Mouse (Mus musculus): ENCODE results near the gene Olfr782. TPM values are rescaled to one million over a fixed set of nuclear protein-coding genes. Genes with fewer than 3 reads are reported as not detected.
"Not testable (repeated sequence)": the region's sequence is repeated elsewhere in the genome, so short reads cannot be mapped to it uniquely, and the experiment has no call there.

The Olfr782 gene
- total RNA-seq (2015): not detected in 2 replicates
- not detected in 2 replicates for total RNA-seq (2017)

DNA sequence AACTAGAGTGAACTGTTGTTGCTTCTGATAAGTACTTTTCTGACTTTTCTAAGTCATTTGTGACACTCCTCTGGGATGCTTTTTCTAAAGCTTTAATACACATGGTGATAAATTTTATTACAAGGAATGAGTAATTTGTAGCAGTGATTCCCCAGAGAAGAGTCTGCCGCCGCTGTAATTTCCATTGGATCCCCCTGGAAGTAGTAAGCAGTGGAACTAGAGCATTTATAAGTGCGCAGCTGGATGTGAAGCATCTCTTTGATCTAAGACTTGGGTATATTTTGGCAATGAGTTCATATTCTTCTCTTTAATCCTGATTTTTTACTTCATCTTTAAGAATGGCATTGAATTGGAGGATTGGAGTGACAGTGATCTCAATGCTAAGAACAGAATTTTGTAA lies at the start of gene Olfr782:
Gene Olfr782, plus strand, starts transcription at position 301 of the 400 bp plus-strand sequence.
- no peak for ATAC-seq (ENCODE audit: poor library complexity, severe bottlenecking)

DNA sequence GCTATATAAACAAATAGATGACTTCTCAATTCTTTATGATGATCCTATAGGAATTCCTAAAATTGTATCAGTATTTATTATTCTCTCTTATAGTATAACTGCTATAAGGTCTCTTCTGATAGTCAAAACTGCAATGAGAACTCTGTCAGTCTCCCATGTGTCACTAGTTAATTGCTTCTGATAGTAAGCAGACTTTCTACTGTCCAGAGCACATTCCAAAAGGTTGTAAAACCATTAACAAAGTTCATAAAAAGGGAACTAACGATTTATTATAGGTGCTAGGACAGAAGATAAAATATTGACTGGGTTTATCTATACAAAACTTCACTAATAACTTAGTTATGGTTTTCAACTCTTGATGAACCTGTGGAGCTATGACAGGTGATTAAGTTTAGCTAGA lies 35.7 kb upstream of the Olfr782 start:
- ATAC-seq (ENCODE audit: poor library complexity, severe bottlenecking): not testable (repeated sequence)

DNA sequence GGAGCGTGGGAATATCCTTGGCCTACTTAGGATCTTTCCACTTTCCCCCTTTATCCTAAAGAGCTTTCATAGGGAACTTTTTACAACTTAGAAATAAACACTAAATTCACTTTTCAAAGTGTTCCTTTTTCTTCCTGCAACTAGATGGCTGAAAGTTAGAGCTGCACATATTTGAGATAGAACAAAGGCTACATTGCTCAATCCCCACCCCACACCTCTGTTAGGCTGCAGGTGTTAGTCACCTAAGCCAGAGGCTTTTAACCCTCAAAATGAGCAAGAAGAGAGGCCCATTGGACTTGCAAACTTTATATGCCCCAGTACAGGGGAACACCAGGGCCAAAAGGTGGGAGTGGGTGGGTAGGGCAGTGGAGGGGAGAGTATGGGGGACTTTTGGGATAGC lies 35.1 kb upstream of the Olfr782 start:
- ATAC-seq (ENCODE audit: poor library complexity, severe bottlenecking): not testable (repeated sequence)

DNA sequence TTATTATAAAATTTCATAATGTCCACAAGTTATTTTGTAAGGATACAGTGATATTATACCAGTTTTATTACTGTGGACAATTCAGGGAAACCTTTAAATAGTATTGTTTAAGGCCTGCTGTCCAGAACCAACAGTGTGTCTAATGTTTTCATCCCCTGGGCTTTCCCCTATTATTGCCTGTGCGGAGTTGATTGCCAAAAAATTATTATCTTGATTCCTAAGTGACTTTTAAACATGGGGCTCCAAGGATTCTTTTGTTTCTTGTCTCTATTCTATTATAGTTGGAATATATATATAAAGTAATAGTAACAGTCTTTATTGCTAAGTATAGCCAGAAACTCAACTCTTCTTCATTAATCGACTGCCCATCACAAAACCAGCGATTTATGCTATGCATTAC lies 30.8 kb upstream of the Olfr782 start, which contains the start of gene Olfr780:
Gene Olfr780, plus strand, starts transcription at position 301 of the 400 bp plus-strand sequence.
- ATAC-seq (ENCODE audit: poor library complexity, severe bottlenecking): no peak

DNA sequence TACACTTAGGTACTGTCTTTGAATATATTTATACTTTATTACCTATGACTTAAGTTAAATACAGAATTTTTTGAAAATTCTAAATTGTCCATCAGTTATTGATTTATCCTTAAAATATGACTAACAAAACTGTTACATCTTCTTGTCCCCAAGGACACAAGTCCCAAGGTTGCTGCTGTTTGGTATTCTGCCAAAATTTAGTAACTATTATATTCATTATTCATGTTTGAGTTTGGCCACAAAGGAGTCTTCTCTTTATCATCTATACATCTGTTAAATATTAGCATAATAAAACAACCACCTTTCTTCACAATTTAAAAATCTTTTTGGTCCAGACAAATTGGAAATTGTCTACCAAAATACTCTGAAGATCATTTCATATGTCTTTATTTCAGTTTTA lies 20.1 kb upstream of the Olfr782 start, which contains the start of gene Olfr781:
Gene Olfr781, plus strand, starts transcription at position 301 of the 400 bp plus-strand sequence.
- no peak for ATAC-seq (ENCODE audit: poor library complexity, severe bottlenecking)

DNA sequence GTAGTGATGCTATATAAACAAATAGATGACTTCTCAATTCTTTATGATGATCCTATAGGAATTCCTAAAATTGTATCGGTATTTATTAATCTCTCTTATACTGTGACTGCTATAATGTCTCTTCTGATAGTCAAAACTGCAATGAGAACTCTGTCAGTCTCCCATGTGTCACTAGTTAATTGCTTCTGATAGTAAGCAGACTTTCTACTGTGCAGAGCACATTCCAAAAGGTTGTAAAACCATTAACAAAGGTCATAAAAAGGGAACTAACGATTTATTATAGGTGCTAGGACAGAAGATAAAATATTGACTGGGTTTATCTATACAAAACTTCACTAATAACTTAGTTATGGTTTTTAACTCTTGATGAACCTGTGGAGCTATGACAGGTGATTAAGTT lies 3.8 kb downstream of the Olfr782 start:
- ATAC-seq (ENCODE audit: poor library complexity, severe bottlenecking): not testable (repeated sequence)

DNA sequence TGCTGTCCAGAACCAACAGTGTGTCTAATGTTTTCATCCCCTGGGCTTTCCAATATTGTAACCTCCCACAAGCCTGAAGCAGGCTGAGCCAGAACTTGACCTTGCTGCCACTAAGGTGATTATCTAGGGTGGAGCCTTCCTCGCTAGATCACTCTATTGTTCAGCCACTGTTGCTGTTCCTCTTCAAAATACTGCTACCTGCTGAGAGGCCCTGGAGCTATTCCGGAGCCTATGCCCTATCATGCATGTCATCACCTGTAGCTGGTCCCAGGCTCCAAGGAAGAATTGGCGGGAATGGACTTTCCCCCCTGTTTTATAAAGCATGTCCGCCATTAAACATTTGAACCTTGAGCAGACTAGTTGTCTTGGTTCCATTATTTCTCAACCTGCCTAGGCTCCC lies 7.8 kb downstream of the Olfr782 start:
- not testable (repeated sequence) for ATAC-seq (ENCODE audit: poor library complexity, severe bottlenecking)

DNA sequence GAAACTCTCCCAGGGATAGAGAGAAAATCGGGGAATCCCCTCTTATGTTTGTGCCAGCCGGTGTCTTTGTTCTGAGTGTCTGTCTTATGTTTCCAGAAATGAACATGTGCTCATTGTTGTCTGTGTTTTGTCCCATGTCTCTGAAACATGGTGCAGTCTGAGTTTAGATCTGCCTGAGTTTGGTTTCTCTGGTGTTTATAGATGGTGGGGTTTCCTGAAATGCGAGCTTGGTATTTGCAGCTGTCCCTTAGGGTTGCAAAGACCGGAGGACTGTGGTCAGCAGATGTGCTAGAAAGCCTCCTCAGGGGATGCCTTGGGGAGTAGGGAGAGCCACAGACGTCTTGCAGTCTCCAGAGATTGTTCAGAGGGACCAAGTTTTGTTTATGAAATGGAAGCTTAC lies 8.7 kb downstream of the Olfr782 start:
- no peak for ATAC-seq (ENCODE audit: poor library complexity, severe bottlenecking)

DNA sequence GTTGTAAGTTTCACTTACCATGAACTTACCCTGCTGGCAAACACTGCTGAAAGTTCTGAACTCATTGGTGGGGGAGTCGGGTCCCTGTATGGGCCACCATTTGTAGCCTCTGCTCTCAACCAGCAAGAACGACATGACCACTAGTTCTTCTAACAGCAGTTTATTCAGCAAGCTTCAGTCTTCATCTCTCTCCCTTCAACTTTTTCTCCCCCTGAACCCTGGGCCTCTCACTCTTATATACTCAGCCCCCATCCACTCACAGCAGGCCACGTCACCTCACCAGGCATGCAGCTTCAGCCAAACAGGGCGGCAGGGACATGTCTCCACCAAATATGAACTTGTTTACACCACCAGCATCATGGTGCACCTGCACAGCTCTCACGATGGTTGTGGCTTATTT lies 25.4 kb downstream of the Olfr782 start:
- not testable (repeated sequence) for ATAC-seq (ENCODE audit: poor library complexity, severe bottlenecking)

DNA sequence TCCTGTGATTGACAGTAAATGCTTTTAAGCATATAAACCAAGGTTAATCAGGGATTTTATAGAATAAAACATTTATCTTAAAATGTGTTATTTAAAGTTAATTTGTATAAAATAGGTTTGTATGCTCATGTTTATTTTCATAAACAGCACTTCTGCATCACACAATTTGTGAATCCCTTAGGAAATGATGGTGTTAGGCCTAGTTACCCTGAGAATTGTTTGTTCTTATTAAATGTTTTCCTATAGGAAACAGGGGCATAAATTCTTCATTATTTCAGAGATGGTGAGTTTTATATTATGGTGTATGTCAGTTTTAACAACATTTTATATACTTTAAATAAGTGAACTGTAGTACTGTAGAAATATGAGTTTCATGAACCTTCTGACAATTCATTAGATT lies 35.1 kb downstream of the Olfr782 start, which contains the start of gene Olfr784:
Gene Olfr784, plus strand, starts transcription at position 301 of the 400 bp plus-strand sequence.
- no peak for ATAC-seq (ENCODE audit: poor library complexity, severe bottlenecking)

DNA sequence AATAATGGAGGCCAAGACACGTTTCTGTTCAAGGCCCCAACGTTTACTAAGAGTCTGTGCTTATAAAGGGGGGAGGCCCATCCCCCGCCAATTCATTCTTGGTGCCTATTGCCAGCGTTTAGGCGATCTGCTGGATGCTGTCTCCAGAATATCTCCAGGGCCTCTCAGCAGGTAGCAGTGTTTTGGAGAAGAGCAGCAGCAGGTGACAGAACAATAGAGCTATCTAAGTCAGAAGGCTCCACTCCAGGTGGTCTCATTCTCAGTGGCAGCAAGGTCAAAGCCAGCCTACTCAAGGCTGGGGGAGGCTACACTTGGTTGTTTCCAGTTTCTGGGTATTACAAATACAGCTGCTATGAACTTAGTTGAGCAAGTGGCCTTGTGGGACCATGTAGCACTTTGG lies 52.2 kb downstream of the Olfr782 start:
- no peak for ATAC-seq (ENCODE audit: poor library complexity, severe bottlenecking)

Other genes with a start within 250 kb of the Olfr782 start
- not detected in 2 replicates for gene Olfr768, start 249.5 kb upstream of the Olfr782 start, total RNA-seq (2015)
- not detected in 2 replicates for gene Olfr768, start 249.5 kb upstream of the Olfr782 start, total RNA-seq (2017)
- gene Olfr769, start 231.0 kb upstream of the Olfr782 start, total RNA-seq (2015): not detected in 2 replicates
- gene Olfr769, start 231.0 kb upstream of the Olfr782 start, total RNA-seq (2017): not detected in 2 replicates
- not detected in 2 replicates for gene Olfr770, start 209.9 kb upstream of the Olfr782 start, total RNA-seq (2015)
- gene Olfr770, start 209.9 kb upstream of the Olfr782 start, total RNA-seq (2017): not detected in 2 replicates
- gene Olfr771, start 184.1 kb upstream of the Olfr782 start, total RNA-seq (2015): not detected in 2 replicates
- not detected in 2 replicates for gene Olfr771, start 184.1 kb upstream of the Olfr782 start, total RNA-seq (2017)
- not detected in 2 replicates for gene Olfr772, start 170.9 kb upstream of the Olfr782 start, total RNA-seq (2015)
- not detected in 2 replicates for gene Olfr772, start 170.9 kb upstream of the Olfr782 start, total RNA-seq (2017)
- gene Olfr773, start 161.4 kb upstream of the Olfr782 start, total RNA-seq (2015): not detected in 2 replicates
- gene Olfr773, start 161.4 kb upstream of the Olfr782 start, total RNA-seq (2017): not detected in 2 replicates
- gene Olfr774, start 112.6 kb upstream of the Olfr782 start, total RNA-seq (2015): not detected in 2 replicates
- not detected in 2 replicates for gene Olfr774, start 112.6 kb upstream of the Olfr782 start, total RNA-seq (2017)
- not detected in 2 replicates for gene Olfr775, start 100.4 kb upstream of the Olfr782 start, total RNA-seq (2015)
- not detected in 2 replicates for gene Olfr775, start 100.4 kb upstream of the Olfr782 start, total RNA-seq (2017)
- not detected in 2 replicates for gene Olfr776, start 89.7 kb upstream of the Olfr782 start, total RNA-seq (2015)
- gene Olfr776, start 89.7 kb upstream of the Olfr782 start, total RNA-seq (2017): not detected in 2 replicates
- gene Olfr777, start 77.4 kb upstream of the Olfr782 start, total RNA-seq (2015): not detected in 2 replicates
- not detected in 2 replicates for gene Olfr777, start 77.4 kb upstream of the Olfr782 start, total RNA-seq (2017)
- gene Olfr780, start 30.7 kb upstream of the Olfr782 start, total RNA-seq (2015): not detected in 2 replicates
- not detected in 2 replicates for gene Olfr780, start 30.7 kb upstream of the Olfr782 start, total RNA-seq (2017)
- gene Olfr781, start 20.0 kb upstream of the Olfr782 start, total RNA-seq (2015): not detected in 2 replicates
- not detected in 2 replicates for gene Olfr781, start 20.0 kb upstream of the Olfr782 start, total RNA-seq (2017)
- gene Olfr784, start 35.2 kb downstream of the Olfr782 start, total RNA-seq (2015): 0.11 and 0.14 TPM in 2 replicates
- 0.15 and 0.16 TPM in 2 replicates for gene Olfr784, start 35.2 kb downstream of the Olfr782 start, total RNA-seq (2017)
- not detected in 2 replicates for gene Olfr785, start 56.6 kb downstream of the Olfr782 start, total RNA-seq (2015)
- not detected in 2 replicates for gene Olfr785, start 56.6 kb downstream of the Olfr782 start, total RNA-seq (2017)
- gene Olfr786, start 78.5 kb downstream of the Olfr782 start, total RNA-seq (2015): not detected in 2 replicates
- gene Olfr786, start 78.5 kb downstream of the Olfr782 start, total RNA-seq (2017): not detected in 2 replicates
- not detected in 2 replicates for gene Olfr787, start 113.0 kb downstream of the Olfr782 start, total RNA-seq (2015)
- not detected in 2 replicates for gene Olfr787, start 113.0 kb downstream of the Olfr782 start, total RNA-seq (2017)
- not detected in 2 replicates for gene Olfr788, start 122.1 kb downstream of the Olfr782 start, total RNA-seq (2015)
- not detected in 2 replicates for gene Olfr788, start 122.1 kb downstream of the Olfr782 start, total RNA-seq (2017)
- gene Olfr789, start 135.9 kb downstream of the Olfr782 start, total RNA-seq (2015): not detected in 2 replicates
- not detected in 2 replicates for gene Olfr789, start 135.9 kb downstream of the Olfr782 start, total RNA-seq (2017)
- gene Olfr790, start 149.6 kb downstream of the Olfr782 start, total RNA-seq (2015): not detected in 2 replicates
- not detected in 2 replicates for gene Olfr790, start 149.6 kb downstream of the Olfr782 start, total RNA-seq (2017)
- gene Olfr791, start 172.9 kb downstream of the Olfr782 start, total RNA-seq (2015): not detected in 2 replicates
- not detected in 2 replicates for gene Olfr791, start 172.9 kb downstream of the Olfr782 start, total RNA-seq (2017)
- not detected in 2 replicates for gene Olfr792, start 190.3 kb downstream of the Olfr782 start, total RNA-seq (2015)
- not detected in 2 replicates for gene Olfr792, start 190.3 kb downstream of the Olfr782 start, total RNA-seq (2017)
- gene Olfr794, start 218.8 kb downstream of the Olfr782 start, total RNA-seq (2015): not detected in 2 replicates
- not detected in 2 replicates for gene Olfr794, start 218.8 kb downstream of the Olfr782 start, total RNA-seq (2017)

Data from megakaryocyte, adult 5-6 weeks (primary cell).